Mouse (Mus musculus): ENCODE measurements around the gene Palm2.
"Not testable (repeated sequence)": the region's sequence is repeated elsewhere in the genome, so short reads cannot be mapped to it uniquely, and the experiment has no call there.

Gene Palm2

DNA sequence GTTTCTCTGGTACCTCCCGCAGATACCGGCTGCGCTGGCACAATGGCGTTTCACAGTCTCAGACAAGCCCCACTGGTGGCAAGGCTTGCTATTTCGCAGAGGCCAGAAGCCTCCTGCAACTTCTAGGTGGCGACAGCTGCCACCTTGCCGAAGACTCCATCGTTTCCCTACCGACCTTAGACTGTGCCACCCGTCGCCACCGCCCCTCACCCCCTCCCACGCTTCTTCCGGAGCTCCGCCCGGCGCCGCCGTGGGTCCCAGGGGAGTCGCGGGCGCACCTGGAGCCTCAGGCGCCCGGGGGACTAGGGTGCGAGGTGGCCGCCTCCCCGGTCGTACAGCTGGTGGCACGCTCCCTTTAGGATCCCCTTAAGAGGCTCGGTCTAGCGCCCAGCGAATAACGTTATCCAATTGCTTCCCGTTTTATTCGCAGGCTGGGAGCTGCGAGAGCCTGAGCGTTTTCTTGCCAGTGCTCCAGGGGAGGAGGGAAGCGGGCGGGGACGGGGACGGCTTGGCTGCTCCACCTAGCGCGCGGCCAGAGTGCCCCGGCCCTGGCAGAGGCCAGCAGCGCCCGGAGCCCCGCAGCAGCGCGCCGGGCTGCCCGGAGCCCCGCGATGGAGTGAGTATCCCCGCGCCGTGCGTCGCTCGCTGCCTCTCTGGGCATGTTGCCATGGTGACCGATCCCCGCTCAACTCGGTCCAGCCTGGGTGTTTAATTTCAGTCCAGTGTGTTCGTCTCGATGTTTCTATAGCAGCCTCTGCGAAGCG lies at the start of gene Palm2:
Gene Palm2, plus strand, starts transcription at position 307 of the 764 bp plus-strand sequence.
- DNase-seq (ENCODE audit: low spot score in 2 of 2): peak; percentile 39 to 49

DNA sequence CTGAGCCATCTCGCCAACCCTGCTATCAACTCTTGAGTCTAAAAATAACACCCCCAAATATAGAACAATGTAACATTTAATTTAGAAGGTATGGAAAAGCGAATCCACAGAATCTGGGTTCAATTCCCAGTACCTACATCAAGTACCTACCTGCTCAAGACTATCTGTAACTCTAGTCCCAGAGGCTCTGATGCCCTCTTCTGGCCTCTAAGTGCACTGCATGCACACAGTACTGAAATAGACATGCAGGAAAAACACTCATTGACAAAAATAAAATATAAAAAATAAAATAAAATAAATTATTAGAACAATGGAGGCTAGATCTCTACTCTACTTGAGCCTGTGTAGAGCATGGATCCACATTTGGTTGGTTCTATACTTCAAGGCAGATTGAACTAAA lies 49.7 kb upstream of the Palm2 start:
- no peak for DNase-seq (ENCODE audit: low spot score in 2 of 2)

DNA sequence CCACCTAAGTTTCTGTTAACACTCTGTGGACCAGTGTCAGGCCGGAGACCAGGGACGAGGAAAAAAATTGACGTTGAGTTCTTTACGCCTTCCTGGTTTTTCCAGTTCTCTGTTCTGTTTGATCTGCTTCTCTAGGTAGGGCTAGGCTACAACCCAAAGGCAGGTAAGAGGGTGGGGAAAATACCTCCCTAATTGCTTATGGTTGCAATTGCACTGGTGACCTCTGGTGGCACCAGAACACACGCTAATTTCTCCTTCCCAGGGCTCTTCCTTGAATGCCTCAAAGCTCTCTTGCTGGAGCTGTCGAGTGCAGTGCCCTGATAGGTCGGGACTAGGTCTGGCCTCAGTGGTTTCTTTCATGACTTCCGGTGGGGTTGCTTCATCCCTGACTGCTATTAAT lies 42.9 kb upstream of the Palm2 start:
- no peak for DNase-seq (ENCODE audit: low spot score in 2 of 2)

DNA sequence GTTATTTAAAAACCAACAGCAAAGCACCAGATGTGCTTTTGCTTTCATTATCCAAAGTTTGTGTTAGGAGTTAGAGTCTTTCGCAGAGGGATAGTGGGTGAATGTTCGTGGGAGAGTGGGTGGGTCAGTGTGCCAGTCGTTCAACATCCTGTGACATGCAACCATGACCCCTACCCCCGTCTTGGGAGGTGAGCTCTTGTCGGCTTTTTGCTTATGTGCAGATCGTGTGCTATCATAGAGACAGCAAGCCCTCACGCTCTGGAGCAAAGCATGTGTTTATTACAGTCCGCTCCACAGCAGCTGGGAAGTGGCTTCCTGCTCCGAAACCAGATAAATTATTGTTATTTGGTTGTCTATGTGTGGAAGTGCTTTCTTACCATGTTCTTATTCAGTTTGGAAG lies 37.6 kb upstream of the Palm2 start:
- no peak for DNase-seq (ENCODE audit: low spot score in 2 of 2)

DNA sequence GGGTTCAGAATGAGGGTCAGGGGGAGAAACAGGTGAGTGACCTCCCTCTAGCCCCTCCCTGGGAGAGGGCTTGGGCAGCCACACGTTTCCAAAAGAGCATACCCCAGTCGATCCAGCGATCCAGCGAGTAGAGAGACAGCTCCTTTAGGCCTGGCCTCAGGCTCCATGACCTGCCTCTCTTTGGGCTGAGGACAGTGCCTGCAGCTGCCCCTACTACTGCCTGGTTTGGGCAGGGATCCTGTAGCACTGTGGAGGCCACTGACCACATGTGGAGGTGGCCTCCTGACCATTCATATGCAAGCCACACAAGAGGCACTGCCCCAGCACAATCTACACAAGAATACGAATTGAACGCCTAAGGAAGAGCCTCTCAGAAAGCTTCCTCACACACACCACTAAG lies 21.7 kb upstream of the Palm2 start:
- not testable (repeated sequence) for DNase-seq (ENCODE audit: low spot score in 2 of 2)

DNA sequence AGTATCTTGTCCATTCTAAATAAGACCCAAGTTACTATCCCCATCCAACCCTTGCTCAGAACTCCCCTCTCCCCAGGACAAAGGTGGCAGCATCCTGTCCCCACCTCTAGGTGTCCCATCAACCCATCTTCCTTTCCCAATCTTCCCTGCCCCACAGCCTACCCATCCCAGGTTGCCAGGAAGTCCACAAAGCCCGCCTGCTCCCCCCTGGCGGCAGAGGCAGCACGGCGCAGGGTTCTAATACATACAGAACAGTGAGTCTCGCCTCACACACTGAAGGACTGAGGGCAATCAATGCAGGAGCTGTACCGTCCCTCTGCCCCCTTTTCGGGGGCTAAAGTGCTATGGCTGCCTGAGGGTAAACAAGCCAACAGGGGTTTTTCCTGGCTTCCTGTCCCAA lies 21.0 kb upstream of the Palm2 start:
- no peak for DNase-seq (ENCODE audit: low spot score in 2 of 2)

DNA sequence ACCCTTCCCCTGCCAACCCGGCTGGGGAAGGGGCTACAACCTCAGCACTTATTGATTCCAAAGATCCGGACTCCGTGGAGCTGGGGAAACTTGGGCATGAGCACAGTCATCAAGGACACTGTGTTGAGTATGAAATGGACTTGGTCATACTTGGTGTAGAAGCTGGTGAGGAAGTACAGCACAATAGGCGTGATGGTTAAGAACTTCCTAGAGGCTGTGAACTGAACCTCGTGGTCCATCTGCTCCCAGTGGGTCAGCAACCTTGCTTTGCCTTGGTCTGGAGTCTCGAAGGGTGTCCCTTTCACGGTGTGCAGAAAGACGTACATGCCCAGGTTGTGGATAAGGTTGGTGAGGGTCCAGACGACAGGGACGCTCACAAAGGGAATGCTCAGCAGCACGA lies 20.4 kb upstream of the Palm2 start:
- DNase-seq (ENCODE audit: low spot score in 2 of 2): not testable (repeated sequence)

DNA sequence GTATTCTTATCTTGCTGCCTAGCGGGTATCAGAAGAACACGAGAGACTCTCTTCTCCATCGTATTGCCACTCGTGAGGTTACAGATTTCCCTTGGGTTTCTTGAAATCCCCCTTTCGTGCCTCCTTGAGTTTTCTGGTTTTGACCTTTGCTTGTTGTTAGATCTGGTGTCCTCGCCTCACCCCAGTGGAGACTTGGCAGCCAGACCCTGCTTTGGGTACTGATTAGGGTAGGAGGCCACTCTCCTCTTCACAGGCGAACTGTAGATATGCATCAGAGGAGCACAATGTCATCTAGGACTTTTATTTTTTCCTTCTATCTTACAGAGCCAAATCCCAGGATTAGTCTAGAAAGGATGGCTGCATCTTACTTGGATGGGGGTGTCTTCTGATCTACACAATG lies 10.0 kb upstream of the Palm2 start:
- DNase-seq (ENCODE audit: low spot score in 2 of 2): peak in 1 of 2 experiments; percentile 4

DNA sequence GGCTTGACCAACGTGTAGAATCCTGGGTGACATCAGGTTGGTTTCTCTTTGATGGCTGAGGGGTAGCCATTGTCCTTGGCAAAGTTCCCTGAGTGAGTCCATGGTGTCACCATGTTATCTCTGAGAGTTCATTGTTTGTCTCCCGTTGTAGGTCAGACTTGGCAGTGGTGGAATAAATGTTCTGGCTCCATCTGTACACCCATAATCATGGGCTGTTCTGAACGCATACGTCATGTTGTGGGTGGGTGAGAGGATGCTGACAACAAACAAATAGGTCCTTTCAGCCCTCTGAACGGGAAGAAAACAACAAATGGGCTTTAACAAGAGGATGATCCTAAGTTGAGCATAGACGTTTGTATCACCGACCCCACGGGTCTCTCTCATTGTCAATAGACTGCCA lies 5.7 kb upstream of the Palm2 start:
- DNase-seq (ENCODE audit: low spot score in 2 of 2): no peak

DNA sequence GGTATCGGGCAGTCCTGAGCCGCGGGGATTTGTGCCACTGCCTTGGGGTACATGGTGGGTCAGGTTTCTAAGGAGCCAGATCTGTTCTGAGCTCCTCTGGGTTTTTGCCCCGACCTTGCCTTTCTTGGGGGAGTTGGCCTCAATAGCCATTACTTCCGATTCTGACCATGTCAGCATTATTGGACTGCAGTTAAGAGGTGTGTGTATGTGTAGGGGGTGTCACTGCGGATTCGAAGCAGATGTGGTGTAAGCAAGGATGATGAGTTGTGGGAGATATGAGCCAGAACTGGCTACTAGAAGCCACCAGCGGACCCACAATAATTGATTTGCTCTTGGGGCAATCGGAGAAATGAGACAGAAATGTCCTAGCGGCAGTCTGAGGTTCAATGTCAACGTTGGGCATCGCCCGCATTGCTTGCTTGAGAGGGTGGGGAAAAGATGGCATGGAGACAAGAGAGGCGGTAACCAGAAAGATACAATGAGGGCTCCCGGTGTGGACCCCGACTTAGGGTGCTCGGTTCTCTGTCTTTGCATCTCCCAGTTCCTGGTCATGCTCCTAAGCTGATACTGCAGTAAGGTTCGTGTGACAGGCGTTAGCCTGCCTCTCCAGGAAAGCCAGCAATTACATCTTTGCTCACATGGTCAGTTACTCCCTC lies 786 bp downstream of the Palm2 start:
- DNase-seq (ENCODE audit: low spot score in 2 of 2): no peak

DNA sequence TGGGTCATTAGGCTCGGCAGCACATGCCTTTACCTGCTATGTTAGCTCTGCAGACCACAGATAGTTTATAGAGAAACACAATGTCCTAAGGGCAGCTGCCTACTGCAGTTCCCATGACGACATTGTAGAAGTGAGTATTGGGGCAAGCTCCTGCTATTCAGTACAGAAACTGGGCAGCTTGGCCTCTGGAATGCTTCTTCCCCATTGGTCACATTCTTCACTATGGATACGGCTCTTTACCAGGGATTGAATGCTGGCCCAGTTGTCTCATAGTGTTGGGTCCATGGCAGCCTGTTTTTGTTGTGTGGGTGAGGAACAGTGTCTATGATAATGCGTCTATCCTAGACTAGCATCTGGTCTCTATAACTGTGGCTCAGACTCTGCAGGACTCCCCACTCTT lies 2.2 kb downstream of the Palm2 start:
- DNase-seq (ENCODE audit: low spot score in 2 of 2): no peak

DNA sequence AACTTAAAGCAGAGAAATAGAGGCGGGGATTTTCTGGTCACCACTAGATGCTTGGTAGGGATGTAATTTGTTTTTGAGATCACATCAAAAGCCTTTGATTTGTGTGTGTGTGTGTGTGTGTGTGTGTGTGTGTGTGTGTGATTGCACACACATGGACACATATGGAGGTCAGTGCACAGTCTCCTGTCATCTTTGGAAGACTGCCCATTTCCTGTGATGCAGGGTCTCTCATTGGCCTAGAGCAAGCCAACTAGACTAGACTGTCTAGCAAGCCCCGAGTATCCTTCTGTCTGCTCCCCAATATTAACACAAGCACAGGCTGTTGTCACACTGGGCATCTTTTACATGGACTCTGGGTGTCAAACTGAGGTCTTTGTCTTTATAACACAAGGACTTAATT lies 12.0 kb downstream of the Palm2 start:
- no peak for DNase-seq (ENCODE audit: low spot score in 2 of 2)

DNA sequence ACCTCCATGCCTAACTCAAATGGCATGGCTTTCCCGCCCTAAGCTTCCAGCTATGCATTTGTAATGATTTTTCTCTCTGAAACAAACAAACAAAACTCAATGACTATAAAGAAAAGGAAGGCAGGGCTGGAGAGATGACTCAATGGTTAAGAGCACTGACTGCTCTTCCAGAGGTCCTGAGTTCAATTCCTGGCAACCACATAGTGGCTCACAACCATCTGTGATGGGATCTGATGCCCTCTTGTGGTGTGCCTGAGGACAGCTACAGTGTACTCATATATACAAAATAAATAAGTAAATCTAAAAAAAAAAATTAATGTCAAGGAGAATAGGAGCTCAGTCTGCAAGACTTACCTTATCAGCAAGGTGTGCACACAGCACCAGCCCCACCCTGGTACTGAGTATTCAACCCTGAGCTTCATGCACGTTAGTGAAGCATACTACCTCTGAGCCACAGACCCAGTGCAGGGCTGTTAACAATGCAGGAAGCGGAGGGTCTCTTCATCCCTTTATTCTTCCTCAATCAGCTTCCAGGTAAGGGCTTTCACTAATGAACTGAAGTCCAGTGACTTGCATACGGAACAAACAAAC lies 12.9 kb downstream of the Palm2 start:
- DNase-seq (ENCODE audit: low spot score in 2 of 2): no peak

DNA sequence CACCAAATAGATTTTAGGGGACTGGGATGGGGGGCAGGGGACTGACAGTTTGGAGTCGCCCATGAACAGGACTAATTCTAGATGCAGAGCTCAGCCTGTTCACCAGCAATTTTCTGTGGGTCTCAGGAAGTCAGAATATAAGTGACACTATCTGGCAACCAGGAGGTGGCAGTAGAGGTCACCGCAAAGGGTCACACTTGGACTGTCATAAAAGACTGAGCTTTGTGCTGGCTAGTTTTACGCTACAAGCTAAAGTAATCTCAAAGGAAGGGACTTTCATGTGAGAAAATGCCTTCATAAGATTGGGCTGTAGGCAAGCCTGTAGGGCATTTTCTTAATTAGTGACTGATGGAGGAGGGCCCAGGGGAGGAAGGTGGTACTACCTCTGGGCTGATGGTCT lies 17.8 kb downstream of the Palm2 start:
- peak; percentile 10 to 43 for DNase-seq (ENCODE audit: low spot score in 2 of 2)

DNA sequence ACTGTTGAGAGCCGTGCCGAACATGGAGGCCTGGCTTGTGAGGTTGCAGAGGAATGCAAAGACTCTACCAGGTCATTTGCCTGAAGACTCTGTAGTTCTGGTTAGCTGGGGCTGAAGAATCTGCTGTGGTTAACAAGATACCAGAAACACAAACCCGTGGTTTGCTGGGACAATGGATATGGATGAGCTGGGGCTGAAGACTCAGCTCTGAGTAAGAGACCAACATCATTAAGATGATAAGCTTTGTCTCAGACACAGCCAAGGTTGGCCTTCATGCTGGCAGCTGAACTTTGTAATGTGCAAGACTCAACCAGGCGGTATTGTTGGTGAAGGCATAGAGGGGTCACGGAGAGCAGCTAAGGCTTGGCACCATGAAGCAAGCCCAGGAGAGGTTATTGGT lies 18.6 kb downstream of the Palm2 start:
- DNase-seq (ENCODE audit: low spot score in 2 of 2): no peak

DNA sequence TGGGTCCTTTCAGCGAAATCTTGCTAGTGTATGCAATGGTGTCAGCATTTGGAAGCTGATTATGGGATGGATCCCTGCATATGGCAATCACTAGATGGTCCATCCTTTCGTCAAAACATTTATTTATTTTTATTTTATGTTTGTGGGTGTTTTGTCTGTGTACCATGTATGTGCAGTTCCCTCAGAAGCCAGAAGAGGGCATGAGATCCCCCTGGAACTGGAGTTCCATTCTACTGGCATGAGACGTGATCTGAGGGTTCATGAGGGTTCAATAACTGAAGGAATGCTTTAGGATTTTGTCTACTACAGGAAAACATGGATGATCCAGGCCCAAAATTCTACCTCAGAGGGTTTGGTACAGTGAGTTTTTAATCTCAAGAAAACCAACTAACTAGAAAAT lies 28.3 kb downstream of the Palm2 start:
- DNase-seq (ENCODE audit: low spot score in 2 of 2): peak in 1 of 2 experiments; percentile 10

DNA sequence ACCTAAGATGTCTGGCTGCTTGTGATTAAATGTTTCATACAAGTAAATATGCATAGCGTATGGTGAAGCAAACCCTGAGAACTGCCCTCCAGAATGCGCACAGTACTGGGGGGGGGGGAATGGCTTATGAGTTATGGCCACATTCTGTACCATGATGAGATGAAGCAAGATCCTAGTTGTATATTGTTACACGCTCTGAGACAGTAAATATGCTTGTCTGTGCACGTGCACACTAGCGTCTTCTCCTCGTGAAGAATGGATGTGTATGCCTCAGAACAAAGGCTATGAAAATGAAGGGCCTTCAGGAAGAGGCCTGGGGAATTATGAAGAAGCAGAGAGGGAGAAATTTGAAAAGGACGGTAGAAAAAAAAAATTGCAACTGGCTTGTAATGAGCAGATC lies 48.4 kb downstream of the Palm2 start:
- DNase-seq (ENCODE audit: low spot score in 2 of 2): no peak

DNA sequence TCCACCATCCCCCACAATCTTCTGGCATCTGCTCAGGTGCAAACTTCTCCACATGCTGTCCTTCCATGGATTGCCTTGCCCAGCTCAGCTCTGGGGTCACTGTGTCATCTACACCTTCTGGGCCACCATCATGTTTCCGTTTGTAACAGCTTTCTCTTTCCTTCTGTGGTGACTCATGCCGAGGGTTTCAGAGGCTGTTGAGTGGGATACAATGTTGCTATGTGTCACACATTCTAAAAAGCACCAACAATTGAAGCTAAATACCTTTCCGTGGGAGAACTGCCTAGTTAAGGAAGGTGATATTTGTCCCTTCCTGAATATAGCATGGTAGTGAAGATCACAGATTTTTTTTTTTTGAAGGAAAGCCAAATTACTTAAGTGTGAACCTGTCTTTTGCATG lies 52.3 kb downstream of the Palm2 start:
- no peak for DNase-seq (ENCODE audit: low spot score in 2 of 2)

DNA sequence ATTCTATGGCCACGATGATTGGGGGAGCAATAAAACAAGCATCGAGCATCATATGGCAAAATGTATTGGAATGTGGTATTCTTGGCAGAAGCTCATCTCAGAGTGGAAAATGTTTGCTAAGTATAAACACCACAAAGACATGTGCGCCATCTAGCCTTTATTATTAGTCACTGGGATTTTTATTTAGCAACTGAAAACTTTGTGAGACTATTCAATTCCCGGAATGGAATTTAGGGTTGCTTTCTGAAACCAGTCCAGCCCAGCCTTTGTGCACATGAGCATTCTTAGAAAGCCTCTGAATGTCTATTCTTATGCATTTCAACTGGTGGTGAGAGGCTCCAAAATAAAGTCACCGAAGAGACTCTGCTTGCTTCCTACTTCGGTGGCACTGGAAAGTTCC lies 55.8 kb downstream of the Palm2 start:
- DNase-seq (ENCODE audit: low spot score in 2 of 2): peak in 1 of 2 experiments; percentile 17

DNA sequence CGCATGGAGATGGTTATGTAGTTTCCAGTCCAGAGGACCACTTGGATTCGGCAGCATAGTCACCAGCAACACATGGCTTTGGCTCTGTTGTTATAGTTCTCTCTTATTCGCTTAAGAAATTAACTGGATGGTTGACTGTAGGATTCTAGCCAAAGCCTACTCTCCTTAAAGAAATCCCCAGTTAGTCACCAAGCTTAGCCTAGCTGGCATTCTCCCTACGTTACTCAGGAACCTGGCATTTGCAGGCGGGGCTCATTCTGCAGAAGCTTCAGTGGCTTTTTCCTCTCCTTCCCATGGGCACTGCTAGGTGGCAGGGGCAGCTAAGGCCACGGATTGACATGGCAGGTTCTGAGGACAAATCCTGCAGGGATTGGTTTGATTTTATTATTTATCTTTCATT lies 70.7 kb downstream of the Palm2 start:
- DNase-seq (ENCODE audit: low spot score in 2 of 2): no peak

DNA sequence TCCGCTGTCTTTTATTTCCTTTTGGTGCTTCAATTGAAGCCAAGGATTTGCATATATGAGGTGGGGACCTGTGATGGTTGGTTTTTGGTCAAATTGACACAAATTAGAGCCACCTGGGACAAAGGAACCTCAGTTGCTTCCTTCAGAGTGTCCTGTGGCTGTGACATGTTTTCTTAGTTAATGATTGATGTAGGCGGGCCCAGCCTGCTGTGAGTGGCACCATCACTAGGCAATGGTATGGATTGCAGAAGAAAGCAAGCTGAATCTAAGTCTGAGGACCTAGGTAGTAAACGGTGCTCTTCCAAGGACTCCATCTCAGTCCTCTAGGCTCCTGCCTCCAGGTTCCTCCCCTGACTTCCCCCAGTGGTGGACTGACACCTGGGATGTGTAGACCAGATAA lies 76.5 kb downstream of the Palm2 start:
- DNase-seq (ENCODE audit: low spot score in 2 of 2): no peak

DNA sequence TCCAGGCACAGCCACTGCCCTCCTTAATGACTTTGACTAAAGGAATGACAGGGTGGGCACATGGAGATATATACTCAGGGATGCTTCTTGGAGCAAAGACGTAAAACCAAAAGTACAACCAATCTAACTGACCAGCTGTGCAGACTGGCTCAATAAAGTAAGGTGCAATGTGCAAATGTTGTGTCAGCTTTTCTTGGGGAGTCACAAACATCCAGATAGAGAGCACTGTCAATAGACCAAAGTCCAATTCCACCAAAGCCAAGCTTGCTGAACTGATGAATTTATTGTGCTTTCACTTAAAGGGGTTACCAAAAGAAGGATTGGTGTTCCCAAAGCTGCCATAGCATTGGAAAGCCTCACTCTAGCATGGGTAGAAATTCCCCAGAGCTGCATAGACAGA lies 77.7 kb downstream of the Palm2 start:
- DNase-seq (ENCODE audit: low spot score in 2 of 2): no peak

DNA sequence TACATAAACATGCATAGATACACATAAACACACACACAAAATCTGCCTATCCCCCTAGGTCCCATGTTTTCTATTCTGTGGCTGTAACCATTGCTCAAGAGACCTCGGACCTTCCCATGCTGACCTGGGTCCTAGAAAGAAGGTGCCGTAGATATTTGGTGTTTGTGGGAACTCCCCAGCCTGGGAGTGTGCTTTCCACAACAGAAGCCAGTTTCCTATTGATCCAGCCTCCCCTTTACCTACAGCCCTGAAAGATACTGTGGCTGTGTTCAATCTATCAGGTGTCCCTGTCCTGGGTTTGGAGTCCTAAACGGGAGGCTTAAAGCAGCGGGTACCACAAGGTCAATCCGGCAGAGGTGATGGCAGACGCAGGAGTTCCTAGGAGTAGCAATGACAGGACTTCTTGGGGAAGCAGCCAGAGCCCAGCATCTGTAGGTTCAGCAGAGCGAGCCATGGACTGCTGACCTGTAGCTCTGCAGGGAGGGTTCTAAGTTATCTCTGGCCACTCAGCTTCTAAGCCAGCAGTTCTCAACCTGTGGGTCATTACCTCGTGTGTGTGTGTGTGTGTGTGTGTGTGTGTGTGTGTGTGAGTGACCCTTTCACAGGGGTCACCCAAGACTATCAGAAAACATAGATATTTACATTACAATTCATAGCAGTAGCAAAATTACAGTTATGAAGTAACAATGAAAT lies 79.3 kb downstream of the Palm2 start:
- no peak for DNase-seq (ENCODE audit: low spot score in 2 of 2)
